Mouse (Mus musculus) fat pad, adult 2 months (tissue): ENCODE measurements around the gene Gm49354.
"Not testable (repeated sequence)": the region's sequence is repeated elsewhere in the genome, so short reads cannot be mapped to it uniquely, and the experiment has no call there.

ENCODE experiments used
- DNase-seq: peaks from one replicate; pipeline ENCODE4 v3.0.0-alpha.2; 2011; ENCODE audit warnings: low read depth, low spot score; ENCODE audit errors: extremely low read depth

Gene Gm49354

DNA sequence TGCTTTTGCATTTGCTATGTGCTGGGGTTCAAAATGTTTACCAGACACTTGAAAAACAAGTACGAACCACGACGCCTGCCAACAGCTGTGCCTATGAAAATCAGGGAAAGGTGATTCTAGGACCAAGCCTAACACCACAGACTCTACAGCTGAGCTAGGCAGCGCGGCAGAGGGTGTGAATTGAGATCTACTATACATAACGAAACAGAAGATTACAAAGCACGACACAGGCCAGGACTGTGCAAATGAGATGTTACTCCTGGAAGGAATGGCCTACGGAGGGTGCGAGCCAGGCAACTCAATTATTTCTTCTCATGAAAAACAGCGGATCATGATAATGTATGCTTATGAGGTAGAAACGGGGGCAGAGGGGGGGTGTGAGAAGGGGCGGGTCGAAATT lies 13.5 kb downstream of the Gm49354 start:
- DNase-seq, result no peak

DNA sequence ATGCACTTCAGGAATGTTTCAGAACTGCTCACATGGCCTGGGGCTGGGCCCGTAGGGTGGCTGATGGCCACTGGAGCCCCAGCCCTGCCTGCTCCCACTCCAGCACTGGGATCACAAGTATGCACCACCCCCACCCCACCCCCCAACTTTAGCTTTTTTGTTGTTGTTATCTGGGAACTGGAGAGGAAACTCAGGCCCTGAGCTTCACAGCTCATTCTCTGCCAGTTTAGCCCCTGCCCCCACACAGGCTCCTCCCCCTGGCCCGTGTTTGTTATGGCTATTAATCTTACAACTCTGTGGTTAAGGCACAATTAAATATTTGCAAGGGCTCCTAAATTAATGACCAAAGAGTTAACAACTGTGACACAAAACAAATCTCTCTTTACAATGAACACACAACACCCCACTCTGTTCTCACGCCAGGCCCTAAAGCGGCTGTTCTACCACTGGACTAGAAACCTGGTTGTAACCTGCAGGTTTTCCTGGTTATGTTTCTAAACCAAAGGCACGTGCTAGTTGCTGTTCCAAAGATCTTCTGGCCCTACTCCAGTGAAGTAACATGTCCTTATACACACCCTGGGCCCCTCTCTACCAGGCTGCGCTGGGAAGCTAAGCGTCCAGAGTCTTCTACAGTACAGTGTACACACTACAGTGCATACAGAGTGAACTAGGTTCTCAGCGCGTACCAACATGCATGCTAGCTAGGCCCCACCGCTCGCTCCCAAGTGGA lies 15.1 kb downstream of the Gm49354 start:
- DNase-seq, result no peak

DNA sequence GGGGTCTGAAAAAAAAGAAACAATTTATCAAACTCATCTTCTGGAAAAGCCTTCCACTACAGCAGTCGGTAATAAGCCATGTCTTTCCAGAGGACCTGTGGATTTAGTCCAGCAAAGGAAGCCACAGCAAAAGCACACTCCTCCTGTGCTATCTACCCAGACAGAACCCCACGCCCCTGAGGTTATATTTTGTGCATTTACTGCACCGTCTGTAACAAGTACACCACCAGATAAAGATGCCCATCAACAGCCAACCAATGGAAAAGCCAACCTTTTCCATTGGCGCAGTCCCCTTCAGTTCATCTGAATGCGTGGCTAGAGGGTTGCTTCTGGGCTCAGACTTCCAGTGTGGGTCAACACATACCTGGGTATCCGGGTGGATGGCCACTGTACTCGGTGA lies 19.3 kb downstream of the Gm49354 start:
- no peak for DNase-seq

DNA sequence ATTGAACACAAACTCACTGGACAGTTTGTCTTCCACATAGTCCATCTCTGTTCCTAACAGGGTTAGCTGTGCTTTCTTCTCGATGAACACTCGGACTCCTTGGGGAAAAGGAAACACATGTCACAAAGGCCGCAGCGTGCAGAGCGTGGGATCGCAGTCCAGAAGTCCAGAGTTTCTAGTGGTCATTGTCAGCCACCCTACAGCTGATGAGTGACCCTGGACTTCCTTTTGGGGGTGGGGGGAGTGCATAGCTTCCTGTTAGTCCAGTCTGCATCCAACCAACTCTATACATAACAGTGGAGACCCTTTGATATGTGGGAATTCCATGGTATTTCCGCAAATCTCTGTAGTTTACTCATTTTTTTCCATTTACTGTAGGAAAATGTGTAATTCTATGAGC lies 25.1 kb downstream of the Gm49354 start:
- no peak for DNase-seq

DNA sequence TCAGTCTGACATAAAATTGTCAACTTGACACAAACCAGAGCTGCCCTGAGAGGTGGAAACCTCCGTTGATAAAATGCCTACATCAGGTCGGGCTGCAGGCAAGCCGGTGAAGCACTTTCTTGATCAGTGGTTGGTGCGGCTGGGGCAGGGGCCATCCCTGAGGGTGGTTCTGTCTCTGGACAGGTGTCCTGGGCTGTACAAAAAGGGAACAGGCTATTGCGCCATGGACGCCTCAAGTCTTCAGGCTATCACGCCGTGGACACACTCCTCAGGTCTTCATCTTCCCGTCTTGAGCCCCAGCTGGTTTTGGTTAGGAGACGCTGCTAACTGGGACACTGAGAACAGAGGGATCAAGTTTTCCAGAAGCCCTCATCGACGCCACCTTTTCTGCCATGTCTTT lies 31.7 kb downstream of the Gm49354 start:
- DNase-seq, result no peak

DNA sequence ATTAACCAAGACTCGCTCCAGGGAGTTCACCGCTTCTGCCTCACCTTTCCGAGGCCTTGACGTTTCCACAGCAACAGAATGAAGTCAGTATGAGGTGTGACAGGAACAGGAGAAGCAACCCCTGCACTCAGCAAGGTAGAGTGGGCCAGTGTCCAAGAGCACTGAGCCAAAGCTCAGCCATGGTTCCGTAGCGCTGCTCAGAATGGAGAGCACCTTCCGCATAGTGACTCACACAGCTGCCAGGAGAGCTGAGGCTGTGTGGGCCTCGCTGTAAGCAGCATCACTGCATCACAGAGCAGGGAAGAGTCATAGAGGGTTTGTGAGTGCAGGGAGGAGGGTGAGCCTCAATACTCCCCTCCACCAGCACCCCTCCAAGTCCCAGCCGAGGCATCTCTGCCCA lies 35.3 kb downstream of the Gm49354 start, which contains the start of gene 1700014D04Rik:
Gene 1700014D04Rik (minus strand): TSS at position 42 of the 400 bp plus-strand sequence.
- no peak for DNase-seq

DNA sequence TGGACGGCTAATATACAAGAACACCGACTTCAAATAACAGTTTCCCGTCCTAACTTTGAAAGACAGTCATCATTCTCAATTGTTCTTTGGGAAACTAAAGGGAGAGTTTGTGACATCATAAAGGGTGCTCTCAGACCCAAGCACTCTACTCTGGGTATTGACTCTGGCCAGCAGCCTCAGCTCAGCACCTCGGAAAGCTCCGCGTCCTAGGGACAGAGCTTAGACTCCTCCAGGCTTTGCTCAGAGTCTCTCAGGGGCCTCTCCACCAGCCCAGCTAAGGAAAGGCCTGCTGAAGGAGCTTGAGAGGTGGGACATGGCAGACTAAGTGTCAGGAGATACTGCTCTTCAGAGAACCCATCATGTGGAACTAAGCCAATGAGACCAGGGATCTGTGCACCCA lies 35.9 kb downstream of the Gm49354 start:
- no peak for DNase-seq

DNA sequence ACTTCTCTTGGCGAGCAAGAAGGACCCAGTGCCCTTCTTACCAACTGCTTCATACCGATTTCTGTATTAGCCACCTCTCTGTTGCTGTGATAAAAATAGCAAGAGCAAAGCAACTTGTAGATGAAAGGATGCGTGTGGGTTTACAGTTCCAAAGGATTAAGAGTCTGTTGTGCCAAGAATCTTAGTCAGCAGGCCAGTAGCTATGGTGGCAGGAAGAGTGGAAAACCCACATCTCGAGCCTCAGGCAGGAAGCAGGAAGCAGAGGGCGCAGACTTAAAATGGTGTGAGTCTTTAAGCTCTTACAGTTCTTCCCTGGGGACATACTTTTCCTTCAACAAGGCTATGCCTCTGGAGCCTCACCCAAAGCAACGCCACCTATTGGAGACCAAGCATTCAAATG lies 36.6 kb downstream of the Gm49354 start:
- no peak for DNase-seq

DNA sequence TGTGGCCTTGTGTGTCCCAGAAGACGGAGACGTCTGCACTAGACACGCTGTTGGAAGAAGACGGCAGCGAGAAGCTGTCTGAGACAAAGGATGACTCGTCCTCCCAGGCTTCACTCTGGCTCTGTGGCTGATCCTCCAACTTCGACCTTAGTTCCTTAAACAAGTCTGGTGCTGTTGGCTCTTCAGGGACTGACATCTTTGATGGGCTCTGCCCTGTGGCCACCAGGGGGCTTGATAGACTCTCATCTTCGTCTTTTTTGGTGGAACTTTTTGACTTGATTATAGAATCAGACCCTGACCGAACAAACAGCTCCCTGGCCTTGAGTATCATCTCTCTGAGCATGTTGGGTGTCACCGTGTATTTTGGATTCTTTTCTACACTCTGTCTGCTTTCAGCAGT lies 40.3 kb downstream of the Gm49354 start:
- DNase-seq, result no peak

DNA sequence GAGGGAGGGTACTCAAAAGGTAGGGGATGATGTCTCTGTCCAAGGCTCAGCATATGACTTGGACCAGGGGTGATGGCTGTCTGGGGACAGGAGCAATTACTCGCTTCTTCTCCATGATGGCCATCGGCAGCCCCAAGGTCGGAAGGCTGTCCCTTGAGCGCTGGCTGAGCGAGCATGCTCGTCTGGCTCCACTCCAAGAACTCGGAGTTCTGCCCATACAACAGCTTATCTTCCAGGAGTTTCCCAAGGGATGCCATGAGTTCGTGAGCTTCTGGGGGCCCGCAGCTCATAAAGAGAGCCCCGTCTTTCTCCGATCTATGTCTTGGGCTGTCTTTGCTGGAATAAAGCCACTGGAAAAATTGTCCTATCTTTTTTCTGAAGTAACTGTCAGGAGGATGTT lies 40.9 kb downstream of the Gm49354 start:
- DNase-seq, result no peak

DNA sequence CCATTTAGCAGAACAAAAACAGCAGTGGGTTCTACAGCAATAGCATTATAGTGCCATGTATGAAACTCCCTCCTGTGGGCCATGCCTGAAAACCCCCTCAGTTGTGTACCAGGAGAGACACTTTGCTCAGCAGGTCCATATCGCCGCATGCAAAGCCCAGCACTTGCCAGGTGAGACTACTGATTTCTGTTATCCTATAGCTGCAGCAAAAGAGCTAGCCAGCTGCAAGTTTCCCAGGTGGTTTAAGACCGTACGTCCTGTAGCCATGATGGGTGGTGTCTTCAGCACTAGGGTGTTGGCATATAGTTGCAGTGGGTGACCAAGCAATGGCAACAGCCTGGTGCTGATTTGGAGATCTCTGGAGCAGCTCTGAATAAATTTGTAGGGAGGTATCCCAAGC lies 42.6 kb downstream of the Gm49354 start:
- DNase-seq, result no peak

DNA sequence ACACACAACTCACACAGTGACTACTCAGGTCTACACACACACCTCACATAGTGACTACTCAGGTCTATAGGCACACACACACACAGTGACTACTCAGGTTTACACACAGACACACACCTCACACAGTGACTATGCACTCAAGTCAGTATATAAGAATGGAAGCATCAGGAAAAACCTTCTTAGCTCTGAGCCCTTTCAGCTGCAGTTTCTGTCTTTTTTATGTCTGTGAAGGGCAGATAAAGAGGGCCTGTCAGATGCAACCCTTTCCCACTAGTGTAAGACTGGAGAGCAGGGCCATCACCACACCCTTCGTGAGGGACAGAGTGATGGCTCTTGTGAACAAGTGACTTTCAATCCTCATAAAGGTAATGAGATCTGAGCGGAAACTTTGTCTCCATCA lies 43.6 kb downstream of the Gm49354 start:
- no peak for DNase-seq

DNA sequence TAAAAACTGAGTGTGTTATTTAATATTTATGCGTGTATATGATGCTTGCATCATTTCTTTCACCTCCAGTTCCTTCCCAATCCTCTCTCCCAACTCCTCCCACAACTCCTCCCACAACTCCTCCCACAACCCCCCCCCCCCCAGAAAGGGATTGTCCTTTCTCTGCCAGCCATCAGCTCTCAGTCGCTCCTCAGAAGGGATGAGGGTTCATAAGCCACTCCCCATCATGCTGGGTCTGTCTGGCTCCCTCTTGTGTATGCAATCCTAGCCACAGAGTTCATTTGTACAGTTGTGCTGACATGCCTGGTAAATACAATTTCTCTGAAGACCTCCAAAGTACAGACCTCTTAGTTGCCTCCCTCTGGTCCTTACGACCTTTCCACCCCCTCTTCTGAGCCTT lies 46.9 kb downstream of the Gm49354 start:
- DNase-seq, result no peak

DNA sequence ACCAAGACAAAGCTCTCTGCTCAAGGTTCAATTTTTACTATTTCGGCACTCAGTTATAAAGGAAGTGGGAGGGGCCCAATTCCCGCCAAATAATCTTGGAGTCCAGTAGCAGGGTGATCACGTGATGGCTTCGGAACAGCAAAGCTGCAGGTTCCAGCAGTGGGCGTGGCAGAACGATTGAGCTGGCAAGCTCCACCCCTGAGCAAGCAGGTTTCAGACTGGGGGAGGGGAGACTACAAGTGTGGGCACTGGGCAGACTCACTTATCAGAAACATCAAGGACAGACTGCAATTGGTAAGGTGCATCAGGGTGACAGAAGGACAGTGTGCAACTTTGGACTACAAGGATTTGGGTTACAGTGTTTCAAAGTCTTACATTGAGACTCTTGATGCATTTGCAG lies 47.7 kb downstream of the Gm49354 start:
- DNase-seq, result not testable (repeated sequence)

DNA sequence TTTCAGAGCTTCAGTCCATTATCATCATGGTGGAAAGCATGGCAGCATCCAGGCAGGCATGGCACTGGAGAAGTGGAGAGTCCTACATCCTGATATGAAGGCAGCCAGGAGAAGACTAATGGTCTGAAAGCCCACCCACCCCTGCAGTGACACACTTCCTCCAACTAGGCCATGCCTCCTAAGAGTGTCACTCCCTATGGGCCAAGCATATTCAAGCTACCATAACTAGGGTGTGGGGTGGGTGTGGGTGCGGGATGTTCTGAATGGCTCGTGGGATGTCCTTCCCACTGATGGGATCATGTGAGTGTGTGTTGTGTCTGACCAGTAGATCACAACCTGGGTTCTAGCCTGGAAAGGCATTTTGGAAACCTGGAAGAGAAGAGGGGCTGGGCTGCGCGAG lies 48.1 kb downstream of the Gm49354 start:
- DNase-seq, result no peak

DNA sequence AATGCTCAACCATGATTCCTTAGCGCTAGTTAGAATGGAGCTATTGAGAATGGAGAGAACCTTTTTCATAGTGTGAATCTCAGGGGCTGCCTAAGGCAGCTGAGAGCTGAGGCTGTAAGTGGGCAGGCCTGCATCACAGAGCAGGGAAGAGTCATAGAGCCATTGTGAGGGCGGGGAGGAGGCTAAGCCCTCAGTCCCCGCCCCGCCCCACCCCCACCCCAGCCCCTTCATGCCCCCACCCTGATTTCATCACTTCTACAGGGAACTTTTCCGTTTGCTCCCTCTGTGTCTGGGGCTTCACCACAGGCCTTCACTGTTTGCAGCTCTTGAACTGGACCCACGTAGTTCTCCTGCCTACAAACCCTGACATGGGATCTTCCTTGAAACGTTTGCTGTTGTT lies 50.4 kb downstream of the Gm49354 start, which contains the start of gene Spata31d1d:
Gene Spata31d1d (minus strand): TSS at position 101 of the 400 bp plus-strand sequence.
- DNase-seq, result no peak

DNA sequence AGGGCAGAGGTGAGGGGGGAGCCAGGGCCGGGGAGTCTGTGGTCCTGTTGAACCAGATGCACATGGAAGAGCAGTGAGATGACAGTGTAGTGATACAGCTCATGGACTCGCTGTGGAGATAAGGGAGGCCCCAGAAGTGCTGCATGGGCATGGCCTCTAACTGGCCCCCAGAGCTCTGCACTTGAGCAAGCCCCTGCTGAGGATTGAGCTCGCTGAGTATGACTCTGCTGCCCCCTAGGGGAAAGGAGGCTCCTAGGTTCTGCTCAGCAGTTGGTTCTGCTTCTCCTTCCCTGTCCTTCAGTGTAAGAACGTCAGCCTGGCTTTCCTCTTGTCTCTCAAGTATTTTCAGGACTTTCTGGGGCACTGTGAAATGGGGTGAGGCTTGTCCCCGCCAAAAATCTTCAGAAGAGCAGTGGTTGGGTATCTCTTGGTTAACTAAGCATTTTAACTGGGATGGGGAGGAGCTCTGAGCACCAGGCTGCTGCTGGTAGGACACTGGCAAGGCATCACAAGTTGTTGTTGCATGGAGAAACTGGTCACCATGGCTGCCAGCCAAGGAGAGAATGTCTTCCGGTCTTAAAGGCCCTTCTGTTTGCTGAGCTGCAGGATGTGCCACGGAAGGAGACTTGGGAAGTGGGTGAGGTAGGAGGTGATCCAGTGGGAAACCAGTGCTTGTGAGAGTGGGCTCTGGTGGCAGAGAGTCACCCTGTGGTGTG lies 53.5 kb downstream of the Gm49354 start:
- DNase-seq, result no peak

DNA sequence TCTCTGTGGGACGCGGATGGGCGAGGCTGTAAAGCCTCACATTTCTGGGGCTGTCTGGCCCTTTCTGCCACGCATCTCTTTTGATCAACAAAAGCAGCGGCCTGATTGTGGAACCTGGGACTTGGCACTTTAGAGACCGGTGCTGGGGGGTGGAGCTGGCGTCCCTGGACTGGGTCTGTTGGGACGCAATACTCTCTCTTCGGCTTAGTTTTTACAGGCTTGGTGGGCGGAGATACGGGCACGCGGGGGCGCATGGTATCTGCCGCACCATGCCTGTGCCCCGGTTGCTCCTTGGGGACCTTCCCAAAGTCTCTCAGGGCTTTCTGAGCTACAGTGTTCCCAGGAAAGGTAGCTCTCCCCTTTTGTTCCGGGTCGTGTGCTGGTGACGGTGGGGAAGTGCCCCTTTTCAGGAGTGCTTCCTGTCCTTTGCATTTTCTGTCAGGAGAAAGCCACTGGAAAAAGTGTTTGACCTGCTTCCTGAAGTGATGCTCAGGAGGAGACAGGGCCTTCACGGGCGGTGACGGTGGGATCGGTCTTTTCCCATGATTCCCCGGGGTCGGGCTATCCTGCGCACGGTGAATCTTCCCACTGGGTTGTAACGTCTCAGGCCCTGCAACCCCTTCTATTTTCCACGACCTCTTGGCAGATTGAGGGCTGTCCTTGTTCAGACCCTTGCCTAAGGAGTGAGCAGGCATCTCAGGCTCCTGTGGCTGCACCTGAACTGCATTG lies 55.7 kb downstream of the Gm49354 start:
- DNase-seq, result no peak

DNA sequence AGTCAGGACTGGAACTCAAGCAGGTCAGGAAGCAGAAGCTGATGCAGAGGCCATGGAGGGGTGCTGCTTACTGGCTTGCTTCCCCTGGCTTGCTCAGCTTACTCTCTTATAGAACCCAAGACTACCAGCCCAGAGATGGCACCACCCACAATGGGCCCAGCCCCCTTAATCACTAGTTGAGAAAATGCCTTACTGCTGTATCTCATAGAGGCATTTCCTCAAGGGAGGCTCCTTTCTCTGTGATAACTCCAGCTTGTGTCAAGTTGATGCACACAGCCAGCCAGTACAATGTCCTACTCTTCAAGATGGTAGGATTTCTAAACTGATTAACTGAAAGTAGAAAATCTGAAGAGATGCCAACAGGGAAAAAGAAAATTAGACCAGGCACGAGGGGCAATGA lies 60.0 kb downstream of the Gm49354 start:
- not testable (repeated sequence) for DNase-seq

DNA sequence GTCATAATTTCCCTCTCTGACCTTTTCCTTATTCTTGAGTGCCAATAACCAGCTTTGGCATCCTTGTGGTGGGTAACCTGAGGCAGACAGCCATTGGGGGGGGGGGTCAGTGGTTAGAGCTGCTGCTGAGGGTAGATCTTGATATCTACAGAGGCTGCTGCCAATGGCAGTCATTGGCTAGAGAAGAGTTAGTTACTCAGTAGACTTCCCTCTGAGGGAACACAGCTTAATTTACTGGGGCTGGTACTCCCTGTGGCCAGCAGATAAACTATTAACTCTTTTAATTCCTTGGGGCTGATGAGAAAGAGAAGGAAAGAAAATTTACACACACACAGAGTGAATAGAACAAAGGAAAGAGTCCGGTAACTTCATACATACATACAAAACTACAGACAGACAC lies 62.6 kb downstream of the Gm49354 start:
- no peak for DNase-seq

DNA sequence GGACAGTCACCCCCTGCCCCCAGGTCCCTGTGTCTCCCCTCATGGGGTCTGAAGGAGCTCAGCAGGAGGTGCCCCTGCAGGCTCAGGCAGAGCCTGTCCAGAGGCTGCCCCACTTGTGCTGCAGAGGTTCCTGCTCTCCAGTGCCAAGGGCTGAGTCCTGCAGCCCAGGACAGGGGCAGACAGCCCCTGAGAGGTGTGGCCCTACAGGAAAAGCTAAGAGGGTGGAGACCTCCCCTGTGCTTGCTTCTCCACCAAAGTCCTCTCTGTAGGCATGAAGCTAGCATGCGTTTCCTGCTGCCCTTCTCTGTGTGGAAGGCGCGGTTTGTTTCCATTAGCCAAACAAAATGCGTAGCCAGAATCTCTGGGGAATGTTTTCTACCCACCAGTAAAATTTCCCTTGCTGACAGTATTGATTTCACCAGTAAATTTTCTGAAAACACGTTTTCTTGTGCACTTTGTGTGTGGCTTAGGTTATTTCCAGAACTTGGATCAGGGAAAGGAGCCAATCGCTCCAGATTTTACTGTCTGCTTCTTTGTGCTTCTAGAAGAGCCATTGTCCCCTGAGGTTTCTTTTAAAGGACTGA lies 63.1 kb downstream of the Gm49354 start:
- not testable (repeated sequence) for DNase-seq
